Mouse (Mus musculus) bone marrow macrophage, adult 2 months (primary cell): ENCODE measurements around the gene Olfr533.

Experiments
- CTCF ChIP-seq: IDR thresholded peaks from 2 replicates; pipeline ENCODE4 v1.5.1; 2012; ENCODE audit warnings: low read depth, mild to moderate bottlenecking, low read length, moderate library complexity
- POLR2A ChIP-seq: IDR thresholded peaks from 2 replicates; pipeline ENCODE4 v1.6.1; 2012; ENCODE audit warnings: mild to moderate bottlenecking, low read depth, low read length, borderline replicate concordance

GRCm38 (mm10) chr7:140494231-140494630 lies 31.1 kb downstream of the Olfr533 start:
- TF ChIP-seq CTCF = no peak
- TF ChIP-seq POLR2A = no peak
